ENCODE assay signal across 8 mouse cellular contexts in the genomic region with DNA sequence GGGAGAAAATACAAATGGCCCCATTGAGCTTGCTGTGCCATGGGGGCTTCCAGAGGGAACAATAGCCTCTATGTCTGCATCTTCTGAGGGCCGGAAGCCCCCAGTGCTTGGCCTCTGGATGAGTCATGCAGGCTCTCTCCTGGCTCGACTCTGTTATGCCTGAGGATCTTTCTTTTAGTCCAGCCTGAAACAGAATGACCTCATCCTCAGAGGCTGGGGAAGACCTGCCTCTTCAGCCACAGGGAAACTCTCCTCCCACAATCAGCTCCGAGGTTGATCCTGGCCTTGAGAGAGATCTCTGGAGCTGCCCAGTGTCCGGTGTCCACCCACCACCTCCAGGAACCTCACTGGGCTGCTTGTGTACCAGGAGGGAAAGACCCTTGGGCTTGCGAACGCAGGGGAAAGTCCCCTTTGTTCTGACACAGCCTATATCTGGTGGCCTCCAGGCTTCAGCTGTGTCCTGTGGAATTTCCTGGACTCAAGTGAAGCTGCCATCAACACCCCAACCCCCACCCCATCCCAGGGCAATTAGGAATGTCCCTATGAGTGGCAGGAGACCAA.
DNase-seq lines count a peak whose midpoint lies in the region; ATAC-seq and TF ChIP-seq lines count a peak whose summit lies in the region.

No protein-coding gene starts in this region.

- intact Hi-C loops in gastrocnemius, adult 2 months (cut with DNase I): no loop called here

- peak; percentile 86 for ATAC-seq in heart, postnatal 0 days (ENCODE audit: insufficient read depth, low read depth)
- ATAC-seq in limb, embryonic 13.5 days (ENCODE audit: low FRiP score, low read depth): peak; percentile 63
- ATAC-seq in stomach, embryonic 14.5 days (ENCODE audit: insufficient number of reproducible peaks, insufficient read depth, low FRiP score, low read depth): peak; percentile 74; the same call in 1 of the 2 replicates
- no peak for ATAC-seq in megakaryocyte progenitor cell, adult 5-6 weeks (replicated peaks; ENCODE audit: poor library complexity)

- no peaks in the 10 kb centered on the region for H3K27me3 ChIP-seq in heart, postnatal 0 days (ENCODE audit: control insufficient read depth, insufficient read depth, low read length)
- no peaks in the 10 kb centered on the region for H3K27me3 ChIP-seq in limb, embryonic 13.5 days
- H3K27me3 ChIP-seq in stomach, embryonic 14.5 days (ENCODE audit: control insufficient read depth, insufficient read depth, low read length): no peaks in the 10 kb centered on the region

- peaks cover 3% of the 10 kb centered on the region for H3K4me1 ChIP-seq in heart, postnatal 0 days (ENCODE audit: control insufficient read depth, insufficient read depth)
- H3K4me1 ChIP-seq in limb, embryonic 13.5 days: peaks cover 21% of the 10 kb centered on the region; the same call in 1 of the 2 replicates
- H3K4me1 ChIP-seq in stomach, embryonic 14.5 days (ENCODE audit: control insufficient read depth, insufficient read depth, low read length): peaks cover 8% of the 10 kb centered on the region; the same call in 1 of the 2 replicates

- no peak overlapping the region for H3K4me2 ChIP-seq in heart, postnatal 0 days (ENCODE audit: low read depth, low read length)
- H3K4me2 ChIP-seq in limb, embryonic 13.5 days (replicated peaks): no peak overlapping the region
- no peak overlapping the region for H3K4me2 ChIP-seq in stomach, embryonic 14.5 days (replicated peaks; ENCODE audit: low read depth, low read length)

- no peaks in the 10 kb centered on the region for H3K9me3 ChIP-seq in heart, postnatal 0 days (replicated peaks; ENCODE audit: control insufficient read depth, low read length)
- no peaks in the 10 kb centered on the region for H3K9me3 ChIP-seq in limb, embryonic 13.5 days
- H3K9me3 ChIP-seq in stomach, embryonic 14.5 days (ENCODE audit: control insufficient read depth, low read depth, low read length): no peaks in the 10 kb centered on the region

- no peak overlapping the region for H3K9ac ChIP-seq in heart, postnatal 0 days (replicated peaks; ENCODE audit: low read depth, low read length)
- no peak overlapping the region for H3K9ac ChIP-seq in limb, embryonic 13.5 days
- no peak overlapping the region for H3K9ac ChIP-seq in stomach, embryonic 14.5 days (replicated peaks; ENCODE audit: low read depth, low read length)

- H3K36me3 ChIP-seq in heart, postnatal 0 days (replicated peaks; ENCODE audit: control insufficient read depth, insufficient read depth, low read length): no peaks in the 10 kb centered on the region
- H3K36me3 ChIP-seq in limb, embryonic 13.5 days: no peaks in the 10 kb centered on the region
- no peaks in the 10 kb centered on the region for H3K36me3 ChIP-seq in stomach, embryonic 14.5 days (ENCODE audit: control insufficient read depth, insufficient read depth, low read length)

- H3K4me3 ChIP-seq in gastrocnemius, adult 2 months: no peak overlapping the region
- no peak overlapping the region for H3K4me3 ChIP-seq in heart, postnatal 0 days (ENCODE audit: low read depth, low read length)
- H3K4me3 ChIP-seq in limb, embryonic 13.5 days: no peak overlapping the region
- no peak overlapping the region for H3K4me3 ChIP-seq in stomach, embryonic 14.5 days (ENCODE audit: low read depth, low read length)

- WGBS in heart, postnatal 0 days: 25% methylated on average over 6 of the region's 6 CpGs
- WGBS in limb, embryonic 13.5 days: 65% methylated on average over 6 of the region's 6 CpGs
- 60% methylated on average over 6 of the region's 6 CpGs for WGBS in stomach, embryonic 14.5 days

- DNase-seq in gastrocnemius, adult 2 months: no peak
- no peak for DNase-seq in gastrocnemius, adult 8-10 months (ENCODE audit: low spot score in 2 of 2)
- DNase-seq in embryo, embryonic 9.5 days (ENCODE audit: extremely low spot score): peak; percentile 41
- DNase-seq in heart, postnatal 0 days (ENCODE audit: low spot score): peak; percentile 86
- no peak for DNase-seq in right cerebral cortex, postnatal 36 days (ENCODE audit: low spot score in 2 of 2)

- TF ChIP-seq CTCF in gastrocnemius, adult 2 months (IDR thresholded peaks at IDR 0.05): no peak
- no peak for TF ChIP-seq CTCF in heart, postnatal 0 days (IDR thresholded peaks at IDR 0.05; ENCODE audit: low read depth)

- H3K27ac ChIP-seq in gastrocnemius, adult 2 months: peak overlapping the region; percentile 70
- H3K27ac ChIP-seq in heart, postnatal 0 days (ENCODE audit: low read depth): peak overlapping the region; percentile 84
- peak overlapping the region; percentile 40 for H3K27ac ChIP-seq in limb, embryonic 13.5 days
- peak overlapping the region; percentile 69 for H3K27ac ChIP-seq in stomach, embryonic 14.5 days (ENCODE audit: low read length)

- TF ChIP-seq EP300 in heart, postnatal 0 days (IDR thresholded peaks at IDR 0.05; ENCODE audit: low read depth): peak; percentile 90

Comparison
In these comparisons a context has a peak if more than half of its experiments do, and no peak if none do; other contexts are left out.
1. DNase-seq: peak in embryo, embryonic 9.5 days (single experiment) and heart, postnatal 0 days (single experiment); none in gastrocnemius, adult 2 months (single experiment), gastrocnemius, adult 8-10 months (0 of 2) and right cerebral cortex, postnatal 36 days (0 of 2).
2. Peak in every context shown above with its lines, with median percentiles within 50 percentile points of each other: H3K27ac ChIP-seq.